Mouse (Mus musculus) ovary, postnatal 36 days (tissue): ENCODE results near the gene Shisa8.
"Not testable (repeated sequence)": the region's sequence is repeated elsewhere in the genome, so short reads cannot be mapped to it uniquely, and the experiment has no call there.

Source experiments
- DNase-seq: peaks from one replicate; pipeline ENCODE4 v3.0.0; 2022; ENCODE audit warnings: low spot score, mixed read lengths

Shisa8 gene

GRCm38 (mm10) chr15:82212752-82213063, at the start of gene Shisa8:
TSS of gene Shisa8 (minus strand) at chr15:82212815.
- DNase-seq, result no peak

- peak; percentile 55 for DNase-seq
Observed at GRCm38 (mm10) chr15:82259510-82259909, 46.9 kb upstream of the Shisa8 start.

- DNase-seq, result no peak
Observed at GRCm38 (mm10) chr15:82255944-82256383, 43.3 kb upstream of the Shisa8 start.

- DNase-seq, result no peak
Observed at GRCm38 (mm10) chr15:82255248-82255647, 42.6 kb upstream of the Shisa8 start.

- DNase-seq, result no peak
Observed at GRCm38 (mm10) chr15:82252097-82252496, 39.5 kb upstream of the Shisa8 start, which contains the start of gene 1500009C09Rik. TSS of gene 1500009C09Rik (plus strand) at chr15:82252397.

- DNase-seq, result no peak
Observed at GRCm38 (mm10) chr15:82251579-82251978, 39.0 kb upstream of the Shisa8 start.

GRCm38 (mm10) chr15:82247131-82247776, 34.6 kb upstream of the Shisa8 start:
- DNase-seq, result no peak

GRCm38 (mm10) chr15:82244805-82245161, 32.2 kb upstream of the Shisa8 start:
- DNase-seq, result not testable (repeated sequence)

GRCm38 (mm10) chr15:82244115-82244804, 31.6 kb upstream of the Shisa8 start, which contains the start of gene Cenpm:
TSS of gene Cenpm (minus strand) at chr15:82244748.
- DNase-seq, result peak; percentile 91

GRCm38 (mm10) chr15:82243742-82244114, 31.1 kb upstream of the Shisa8 start:
- no peak for DNase-seq

GRCm38 (mm10) chr15:82243311-82243710, 30.7 kb upstream of the Shisa8 start:
- no peak for DNase-seq

- DNase-seq, result peak; percentile 75
Observed at GRCm38 (mm10) chr15:82236565-82236964, 23.9 kb upstream of the Shisa8 start.

- no peak for DNase-seq
Observed at GRCm38 (mm10) chr15:82235661-82236060, 23.0 kb upstream of the Shisa8 start.

GRCm38 (mm10) chr15:82232651-82233050, 20.0 kb upstream of the Shisa8 start:
- no peak for DNase-seq

- DNase-seq, result no peak
Observed at GRCm38 (mm10) chr15:82231591-82232378, 19.2 kb upstream of the Shisa8 start.

GRCm38 (mm10) chr15:82231100-82231499, 18.5 kb upstream of the Shisa8 start:
- DNase-seq, result no peak

GRCm38 (mm10) chr15:82230098-82230611, 17.5 kb upstream of the Shisa8 start:
- DNase-seq, result no peak

GRCm38 (mm10) chr15:82229542-82230045, 17.0 kb upstream of the Shisa8 start:
- no peak for DNase-seq

GRCm38 (mm10) chr15:82225769-82226168, 13.2 kb upstream of the Shisa8 start:
- no peak for DNase-seq

GRCm38 (mm10) chr15:82224602-82225215, 12.1 kb upstream of the Shisa8 start:
- DNase-seq, result no peak

GRCm38 (mm10) chr15:82223657-82224601, 11.3 kb upstream of the Shisa8 start, which contains the start of gene Tnfrsf13c:
TSS of gene Tnfrsf13c (minus strand) at chr15:82224369.
- peak; percentile 8 for DNase-seq
